28 mouse cellular contexts compared by ENCODE assay signal in genomic region chr9:30824056-30824625, GRCm38 (mm10).
DNase-seq lines count a peak whose midpoint lies in the region; ATAC-seq and TF ChIP-seq lines count a peak whose summit lies in the region.
"Had no signal": no experiment of that assay in that cellular context is flagged by ENCODE, and none has a peak within 500 bp of the region (broad histone marks: within the 10 kb centered on the region; RNA-seq: fewer than 3 reads in every experiment).

No protein-coding gene starts in this region.

- no peaks in the 10 kb centered on the region for H3K36me3 ChIP-seq in kidney, adult 2 months (ENCODE audit: control insufficient read depth, insufficient read depth, low read length)
- no peaks in the 10 kb centered on the region for H3K36me3 ChIP-seq in liver, adult 2 months (ENCODE audit: control insufficient read depth, insufficient read depth, low read length)
- H3K36me3 ChIP-seq in liver, postnatal 0 days (replicated peaks; ENCODE audit: insufficient read depth, low read length), result no peaks in the 10 kb centered on the region
- no peaks in the 10 kb centered on the region for H3K36me3 ChIP-seq in lung, embryonic 14.5 days (ENCODE audit: insufficient read depth)
- no peaks in the 10 kb centered on the region for H3K36me3 ChIP-seq in lung, postnatal 0 days (ENCODE audit: insufficient read depth, low read length)
- no peaks in the 10 kb centered on the region for H3K36me3 ChIP-seq in heart, adult 2 months (ENCODE audit: control insufficient read depth, insufficient read depth, low read length)
- H3K36me3 ChIP-seq: embryonic facial prominence, embryonic 12.5 days; embryonic facial prominence, embryonic 15.5 days; forebrain, embryonic 12.5 days; forebrain, embryonic 15.5 days; heart, embryonic 12.5 days; heart, embryonic 15.5 days; hindbrain, embryonic 10.5 days; hindbrain, embryonic 13.5 days had no signal

- no peak overlapping the region for H3K9ac ChIP-seq in liver, adult 2 months (ENCODE audit: low read depth, low read length)
- no peak overlapping the region for H3K9ac ChIP-seq in liver, postnatal 0 days (replicated peaks)
- H3K9ac ChIP-seq in lung, embryonic 14.5 days, result no peak overlapping the region
- H3K9ac ChIP-seq in lung, postnatal 0 days (replicated peaks; ENCODE audit: low read depth), result no peak overlapping the region
- no peak overlapping the region for H3K9ac ChIP-seq in heart, adult 2 months (ENCODE audit: low read depth, low read length)
- H3K9ac ChIP-seq: embryonic facial prominence, embryonic 12.5 days; embryonic facial prominence, embryonic 15.5 days; forebrain, embryonic 12.5 days; forebrain, embryonic 15.5 days; heart, embryonic 12.5 days; heart, embryonic 15.5 days; hindbrain, embryonic 13.5 days had no signal

- H3K9me3 ChIP-seq in liver, postnatal 0 days (ENCODE audit: low read length), result no peaks in the 10 kb centered on the region
- H3K9me3 ChIP-seq in lung, embryonic 14.5 days (ENCODE audit: low read depth, low read length), result no peaks in the 10 kb centered on the region
- no peaks in the 10 kb centered on the region for H3K9me3 ChIP-seq in lung, postnatal 0 days (ENCODE audit: low read length)
- H3K9me3 ChIP-seq: embryonic facial prominence, embryonic 12.5 days; embryonic facial prominence, embryonic 15.5 days; forebrain, embryonic 12.5 days; forebrain, embryonic 15.5 days; heart, embryonic 12.5 days; heart, embryonic 15.5 days; hindbrain, embryonic 10.5 days; hindbrain, embryonic 13.5 days had no signal

- no peaks in the 10 kb centered on the region for H3K79me2 ChIP-seq in liver, adult 2 months (ENCODE audit: control insufficient read depth, insufficient read depth, low read length)
- no peaks in the 10 kb centered on the region for H3K79me2 ChIP-seq in heart, adult 2 months (replicated peaks; ENCODE audit: control insufficient read depth, insufficient read depth, low read length)

- peaks cover 9% of the 10 kb centered on the region for H3K4me1 ChIP-seq in kidney, adult 2 months (ENCODE audit: control insufficient read depth, insufficient read depth, low read length)
- H3K4me1 ChIP-seq in liver, adult 2 months (ENCODE audit: control insufficient read depth, insufficient read depth, low read length), result peaks cover 6% of the 10 kb centered on the region
- peaks cover 3% of the 10 kb centered on the region; the same call in 1 of the 2 replicates for H3K4me1 ChIP-seq in liver, postnatal 0 days (ENCODE audit: insufficient read depth)
- no peaks in the 10 kb centered on the region for H3K4me1 ChIP-seq in lung, embryonic 14.5 days (ENCODE audit: insufficient read depth)
- no peaks in the 10 kb centered on the region for H3K4me1 ChIP-seq in lung, postnatal 0 days (ENCODE audit: insufficient read depth, low read depth, low read length)
- peaks cover 3% of the 10 kb centered on the region; the same call in 1 of the 2 replicates for H3K4me1 ChIP-seq in heart, adult 2 months (ENCODE audit: control insufficient read depth, insufficient read depth, low read length)
- H3K4me1 ChIP-seq: embryonic facial prominence, embryonic 12.5 days; embryonic facial prominence, embryonic 15.5 days; forebrain, embryonic 12.5 days; forebrain, embryonic 15.5 days; heart, embryonic 12.5 days; heart, embryonic 15.5 days; hindbrain, embryonic 10.5 days; hindbrain, embryonic 13.5 days had no signal

- intact Hi-C loops in heart, adult 2 months (cut with DNase I), result no loop called here

- no peak overlapping the region for H3K27ac ChIP-seq in kidney, adult 2 months (ENCODE audit: insufficient read depth, low read depth, low read length)
- no peak overlapping the region for H3K27ac ChIP-seq in liver, adult 2 months (replicated peaks; ENCODE audit: insufficient read depth, low read depth, low read length)
- H3K27ac ChIP-seq in liver, postnatal 0 days (ENCODE audit: low read depth), result no peak overlapping the region
- no peak overlapping the region for H3K27ac ChIP-seq in lung, embryonic 14.5 days (ENCODE audit: low read depth)
- no peak overlapping the region for H3K27ac ChIP-seq in lung, postnatal 0 days (ENCODE audit: low read length)
- no peak overlapping the region for H3K27ac ChIP-seq in heart, adult 2 months
- H3K27ac ChIP-seq: embryonic facial prominence, embryonic 12.5 days; embryonic facial prominence, embryonic 15.5 days; forebrain, embryonic 12.5 days; forebrain, embryonic 15.5 days; gastrocnemius, adult 2 months; heart, embryonic 15.5 days; hindbrain, embryonic 10.5 days; hindbrain, embryonic 13.5 days had no signal

- H3K27me3 ChIP-seq in kidney, adult 2 months (replicated peaks; ENCODE audit: control insufficient read depth, insufficient read depth, low read length), result no peaks in the 10 kb centered on the region
- H3K27me3 ChIP-seq in liver, adult 2 months (ENCODE audit: control insufficient read depth, insufficient read depth, low read length), result no peaks in the 10 kb centered on the region
- H3K27me3 ChIP-seq in liver, postnatal 0 days (ENCODE audit: insufficient read depth, low read length), result no peaks in the 10 kb centered on the region
- H3K27me3 ChIP-seq in lung, embryonic 14.5 days (ENCODE audit: insufficient read depth, low read length), result no peaks in the 10 kb centered on the region
- H3K27me3 ChIP-seq in lung, postnatal 0 days (replicated peaks; ENCODE audit: insufficient read depth, low read length), result 0 out of 2 replicates have a peak, but pooled peaks cover 4% of the 10 kb centered on the region
- no peaks in the 10 kb centered on the region for H3K27me3 ChIP-seq in heart, adult 2 months (ENCODE audit: control insufficient read depth, insufficient read depth, low read length)
- H3K27me3 ChIP-seq: embryonic facial prominence, embryonic 12.5 days; embryonic facial prominence, embryonic 15.5 days; forebrain, embryonic 12.5 days; forebrain, embryonic 15.5 days; heart, embryonic 12.5 days; heart, embryonic 15.5 days; hindbrain, embryonic 13.5 days had no signal

- no peak for TF ChIP-seq POLR2A in kidney, adult 2 months (IDR thresholded peaks at IDR 0.05; ENCODE audit: low read depth, low read length)
- no peak for TF ChIP-seq POLR2A in liver, adult 2 months (IDR thresholded peaks at IDR 0.05; ENCODE audit: extremely low read depth, insufficient read depth, low read length)
- no peak for TF ChIP-seq POLR2A in heart, adult 2 months (IDR thresholded peaks at IDR 0.05; ENCODE audit: insufficient read depth, low read depth, low read length)

- H3K4me2 ChIP-seq in liver, postnatal 0 days (ENCODE audit: low read depth, low read length), result no peak overlapping the region
- H3K4me2 ChIP-seq in lung, embryonic 14.5 days, result no peak overlapping the region
- no peak overlapping the region for H3K4me2 ChIP-seq in lung, postnatal 0 days (replicated peaks; ENCODE audit: low read depth, low read length)
- H3K4me2 ChIP-seq: embryonic facial prominence, embryonic 12.5 days; embryonic facial prominence, embryonic 15.5 days; forebrain, embryonic 12.5 days; forebrain, embryonic 15.5 days; heart, embryonic 12.5 days; heart, embryonic 15.5 days; hindbrain, embryonic 13.5 days had no signal

- WGBS in kidney, adult 2 months, result 22% methylated on average over 4 of the region's 4 CpGs
- WGBS in liver, adult 2 months, result 39% methylated on average over 4 of the region's 4 CpGs
- WGBS in liver, postnatal 0 days (ENCODE audit: insufficient replicate concordance), result 60% methylated on average over 4 of the region's 4 CpGs
- 29% methylated on average over 4 of the region's 4 CpGs for WGBS in lung, embryonic 14.5 days
- WGBS in lung, postnatal 0 days, result 30% methylated on average over 4 of the region's 4 CpGs
- 71% methylated on average over 4 of the region's 4 CpGs for WGBS in heart, adult 2 months

- DNase-seq in kidney, adult 2 months, result peak; percentile 72
- no peak for DNase-seq in kidney, adult 11 months
- DNase-seq in liver, adult 2 months (ENCODE audit: extremely low read depth, low read depth, low spot score), result peak; percentile 88
- DNase-seq in liver, postnatal 0 days, result no peak
- DNase-seq in lung, embryonic 14.5 days, result peak; percentile 35
- peak; percentile 88 for DNase-seq in lung, postnatal 0 days (ENCODE audit: low spot score)
- DNase-seq in heart, adult 2 months, result no peak
- DNase-seq in frontal cortex, postnatal 25 days (ENCODE audit: low spot score in 2 of 2), result no peak
- DNase-seq: adrenal gland, postnatal 10 days; cerebellum, adult 11 months; cerebellum, adult 2 months; cerebellum, adult 9-11 months; cerebellum, postnatal 25 days; gastrocnemius, adult 2 months; gastrocnemius, postnatal 14 days; heart, postnatal 10 days; heart, postnatal 36 days had no signal

- no peak overlapping the region for H3K4me3 ChIP-seq in kidney, adult 2 months (ENCODE audit: insufficient read depth, low read depth, low read length)
- H3K4me3 ChIP-seq in liver, adult 2 months (ENCODE audit: insufficient read depth, low read depth, low read length), result no peak overlapping the region
- H3K4me3 ChIP-seq in liver, postnatal 0 days (ENCODE audit: low read depth, low read length), result no peak overlapping the region
- no peak overlapping the region for H3K4me3 ChIP-seq in lung, embryonic 14.5 days (ENCODE audit: low read depth, low read length)
- H3K4me3 ChIP-seq in lung, postnatal 0 days (ENCODE audit: low read depth, low read length), result no peak overlapping the region
- H3K4me3 ChIP-seq in heart, adult 2 months, result no peak overlapping the region
- H3K4me3 ChIP-seq: embryonic facial prominence, embryonic 12.5 days; embryonic facial prominence, embryonic 15.5 days; erythroblast, embryonic 14.5 days; forebrain, embryonic 12.5 days; forebrain, embryonic 15.5 days; gastrocnemius, adult 2 months; heart, embryonic 12.5 days; heart, embryonic 15.5 days; hindbrain, embryonic 10.5 days; hindbrain, embryonic 13.5 days had no signal

- TF ChIP-seq CTCF in kidney, adult 2 months (conservative IDR thresholded peaks at IDR 0.05; ENCODE audit: insufficient read depth, insufficient read length, low read depth, low read length), result no peak
- no peak for TF ChIP-seq CTCF in liver, adult 2 months (IDR thresholded peaks at IDR 0.05; ENCODE audit: low read depth, low read length)
- no peak for TF ChIP-seq CTCF in liver, postnatal 0 days (IDR thresholded peaks at IDR 0.05; ENCODE audit: low read depth)
- no peak for TF ChIP-seq CTCF in lung, embryonic 14.5 days (IDR thresholded peaks at IDR 0.05; ENCODE audit: low read depth)
- no peak for TF ChIP-seq CTCF in lung, postnatal 0 days (IDR thresholded peaks at IDR 0.05)
- TF ChIP-seq CTCF in heart, adult 2 months (IDR thresholded peaks at IDR 0.05), result no peak

- TF ChIP-seq EP300 in liver, postnatal 0 days (IDR thresholded peaks at IDR 0.05; ENCODE audit: low read depth), result no peak
- peak; percentile 74 for TF ChIP-seq EP300 in lung, postnatal 0 days (IDR thresholded peaks at IDR 0.05)
- no peak for TF ChIP-seq EP300 in heart, adult 2 months (IDR thresholded peaks at IDR 0.05; ENCODE audit: insufficient read depth, low read depth, low read length)

- no peak for ATAC-seq in liver, postnatal 0 days
- peak; percentile 50; the same call in 1 of the 2 replicates for ATAC-seq in lung, embryonic 14.5 days (ENCODE audit: insufficient read depth)
- ATAC-seq in lung, postnatal 0 days, result peak; percentile 78
- ATAC-seq: activated CD4-positive, CD25-positive, alpha-beta regulatory T cell, adult 4 months; forebrain, embryonic 15.5 days; hindbrain, embryonic 16.5 days had no signal

Comparison
In these comparisons a context has a peak if more than half of its experiments do, and no peak if none do; other contexts are left out.
1. DNase-seq: peak in kidney, adult 2 months (single experiment), liver, adult 2 months (single experiment), lung, embryonic 14.5 days (single experiment) and lung, postnatal 0 days (single experiment); none in kidney, adult 11 months (single experiment), liver, postnatal 0 days (single experiment), heart, adult 2 months (0 of 2) and frontal cortex, postnatal 25 days (0 of 2).